Mouse (Mus musculus): Measurements from ENCODE around the gene Tmem45a. TPM values are rescaled to one million over a fixed set of nuclear protein-coding genes. Genes with fewer than 3 reads are reported as not detected.

Gene Tmem45a
- polyA plus RNA-seq (2012; rRNA removed): 2.8 TPM in 2 replicates

GRCm38 (mm10) chr16:56885824-56886615, at the start of gene Tmem45a:
Tmem45a (minus strand) TSS chr16:56886166.

GRCm38 (mm10) chr16:56928023-56928422, 42.1 kb upstream of the Tmem45a start, which contains the start of gene Lnp1:
Lnp1 (minus strand) TSS chr16:56928061.

GRCm38 (mm10) chr16:56795481-56796139, 90.4 kb downstream of the Tmem45a start, which contains the start of gene Adgrg7:
Adgrg7 (minus strand) TSS chr16:56795855.

Other genes with a start within 250 kb of the Tmem45a start
- gene Tfg, start 168.7 kb downstream of the Tmem45a start, polyA plus RNA-seq (2012; rRNA removed): 107 and 110 TPM in 2 replicates
- gene Adgrg7, start 90.3 kb downstream of the Tmem45a start, polyA plus RNA-seq (2012; rRNA removed): not detected in 2 replicates
- 0.49 and 0.51 TPM in 2 replicates for gene Lnp1, start 41.9 kb upstream of the Tmem45a start, polyA plus RNA-seq (2012; rRNA removed)
- gene Tmem45a2, start 185.2 kb upstream of the Tmem45a start, polyA plus RNA-seq (2012; rRNA removed): 0.03 TPM in 1 of 2 replicates, not detected in the other
- gene Tomm70a, start 235.5 kb upstream of the Tmem45a start, polyA plus RNA-seq (2012; rRNA removed): 61.1 and 64.4 TPM in 2 replicates